ENCODE assay signal across 8 mouse cellular contexts in the genomic region with DNA sequence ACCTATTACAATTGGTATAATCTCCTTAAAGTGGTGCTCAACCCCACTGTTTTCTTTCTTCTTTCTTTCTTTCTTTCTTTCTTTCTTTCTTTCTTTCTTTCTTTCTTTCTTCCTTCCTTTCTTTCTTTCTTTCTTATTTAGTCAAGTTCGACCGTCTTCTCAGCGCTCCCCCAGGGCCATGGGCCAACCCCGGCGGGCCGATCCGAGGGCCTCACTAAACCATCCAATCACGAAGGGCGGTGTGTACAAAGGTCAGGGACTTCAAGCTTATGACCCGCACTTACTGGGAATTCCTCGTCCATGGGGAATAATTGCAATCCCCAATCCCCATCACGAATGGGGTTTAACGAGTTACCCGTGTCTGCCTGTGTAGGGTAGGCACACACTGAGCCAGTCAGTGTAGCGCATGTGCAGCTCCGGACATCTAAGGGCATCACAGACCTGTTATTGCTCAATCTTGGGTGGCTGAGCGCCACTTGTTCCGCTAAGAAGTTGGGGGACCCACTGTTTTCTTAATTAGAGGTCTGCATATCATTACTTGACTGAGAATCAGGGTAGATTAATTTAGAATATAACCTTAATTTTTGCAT. TPM values are rescaled to one million over a fixed set of nuclear protein-coding genes. Genes with fewer than 3 reads are reported as not detected.
DNase-seq lines count a peak whose midpoint lies in the region; ATAC-seq and TF ChIP-seq lines count a peak whose summit lies in the region.

No protein-coding gene starts in this region.

- H3K4me2 ChIP-seq in forebrain, embryonic 15.5 days (replicated peaks), result no peak overlapping the region
- H3K4me2 ChIP-seq in liver, embryonic 15.5 days, result no peak overlapping the region
- H3K4me2 ChIP-seq in neural tube, embryonic 14.5 days (ENCODE audit: low read depth, low read length), result no peak overlapping the region

- no peak overlapping the region for H3K4me3 ChIP-seq in lung, adult 2 months (replicated peaks; ENCODE audit: extremely low read depth, low read depth, low read length)
- H3K4me3 ChIP-seq in forebrain, embryonic 15.5 days, result no peak overlapping the region
- H3K4me3 ChIP-seq in liver, embryonic 15.5 days (replicated peaks), result no peak overlapping the region
- H3K4me3 ChIP-seq in neural tube, embryonic 14.5 days (ENCODE audit: low read depth, low read length), result no peak overlapping the region

- H3K4me1 ChIP-seq in lung, adult 2 months (ENCODE audit: control insufficient read depth, insufficient read depth, low read length), result no peaks in the 10 kb centered on the region
- H3K4me1 ChIP-seq in forebrain, embryonic 15.5 days, result no peaks in the 10 kb centered on the region
- H3K4me1 ChIP-seq in liver, embryonic 15.5 days (replicated peaks), result no peaks in the 10 kb centered on the region
- no peaks in the 10 kb centered on the region for H3K4me1 ChIP-seq in neural tube, embryonic 14.5 days (ENCODE audit: control insufficient read depth, insufficient read depth, low read length)

- WGBS in lung, adult 2 months, result 72% methylated on average over 18 of the region's 18 CpGs
- 72% methylated on average over 18 of the region's 18 CpGs for WGBS in forebrain, embryonic 15.5 days
- 53% methylated on average over 18 of the region's 18 CpGs for WGBS in liver, embryonic 15.5 days (ENCODE audit: insufficient replicate concordance)
- WGBS in neural tube, embryonic 14.5 days, result 63% methylated on average over 18 of the region's 18 CpGs

- DNase-seq in lung, adult 2 months, result peak; percentile 44
- DNase-seq in lung, adult 18-20 months, result no peak
- DNase-seq in c-Kit-positive CD71-positive TER-119-positive erythroid progenitor cells, embryonic 14.5 days (ENCODE audit: low spot score), result peak; percentile 100
- peak; percentile 100 for DNase-seq in hindlimb bud, embryonic 11.5 days (ENCODE audit: extremely low spot score, low read depth, low spot score)
- DNase-seq in thymus, postnatal 14 days, result peak; percentile 64

- H3K9ac ChIP-seq in forebrain, embryonic 15.5 days (replicated peaks), result no peak overlapping the region
- H3K9ac ChIP-seq in liver, embryonic 15.5 days, result no peak overlapping the region
- H3K9ac ChIP-seq in neural tube, embryonic 14.5 days (replicated peaks; ENCODE audit: low read depth, low read length), result no peak overlapping the region

- 0 out of 2 replicates have a peak, but pooled peaks cover 4% of the 10 kb centered on the region for H3K9me3 ChIP-seq in forebrain, embryonic 15.5 days
- H3K9me3 ChIP-seq in liver, embryonic 15.5 days (replicated peaks), result 0 out of 2 replicates have a peak, but pooled peaks cover 2% of the 10 kb centered on the region
- 0 out of 2 replicates have a peak, but pooled peaks cover 3% of the 10 kb centered on the region for H3K9me3 ChIP-seq in neural tube, embryonic 14.5 days (ENCODE audit: control insufficient read depth, low read length)

- no peak for TF ChIP-seq POLR2A in lung, adult 2 months (IDR thresholded peaks at IDR 0.05; ENCODE audit: borderline replicate concordance, extremely low read depth, low read depth, low read length)

- H3K27me3 ChIP-seq in forebrain, embryonic 15.5 days, result no peaks in the 10 kb centered on the region
- H3K27me3 ChIP-seq in liver, embryonic 15.5 days, result no peaks in the 10 kb centered on the region
- H3K27me3 ChIP-seq in neural tube, embryonic 14.5 days (ENCODE audit: control insufficient read depth, insufficient read depth, low read length), result no peaks in the 10 kb centered on the region

- no peak overlapping the region for H3K27ac ChIP-seq in forebrain, embryonic 15.5 days (replicated peaks)
- no peak overlapping the region for H3K27ac ChIP-seq in liver, embryonic 15.5 days (replicated peaks)
- no peak overlapping the region for H3K27ac ChIP-seq in neural tube, embryonic 14.5 days (ENCODE audit: low read depth, low read length)

- peak; percentile 97 for ATAC-seq in forebrain, embryonic 15.5 days (replicated peaks)
- peak; percentile 100 for ATAC-seq in liver, embryonic 15.5 days (ENCODE audit: insufficient read depth)
- ATAC-seq in neural tube, embryonic 14.5 days (ENCODE audit: low read depth), result peak; percentile 98

- H3K36me3 ChIP-seq in forebrain, embryonic 15.5 days, result no peaks in the 10 kb centered on the region
- no peaks in the 10 kb centered on the region for H3K36me3 ChIP-seq in liver, embryonic 15.5 days (replicated peaks)
- H3K36me3 ChIP-seq in neural tube, embryonic 14.5 days (ENCODE audit: control insufficient read depth, insufficient read depth, low read length), result no peaks in the 10 kb centered on the region

- TF ChIP-seq CTCF in lung, adult 2 months (IDR thresholded peaks at IDR 0.05; ENCODE audit: insufficient read depth, low read length), result no peak

RNA-seq across cellular contexts. Expression of a gene that starts 5.6 kb away (rescaled TPM):
- 0.55 and 6.1 TPM in 2 replicates for polyA plus RNA-seq in lung, adult 2 months (2012; rRNA removed)
- not detected in 2 replicates for polyA plus RNA-seq in forebrain, embryonic 15.5 days (2015; fragmentation: Nextera tagmentation; extraction: Ambion mirVana)
- 0.18 and 0.23 TPM in 2 replicates for polyA plus RNA-seq in liver, embryonic 15.5 days (2015; fragmentation: Nextera tagmentation; extraction: Ambion mirVana)
- not detected in 2 replicates for polyA plus RNA-seq in neural tube, embryonic 14.5 days (2014; fragmentation: Nextera tagmentation; extraction: Ambion mirVana)

RNA-seq across cellular contexts. Expression of a gene that starts 33.9 kb away (rescaled TPM):
- polyA plus RNA-seq in lung, adult 2 months (2012; rRNA removed), result 0.55 and 1.1 TPM in 2 replicates
- polyA plus RNA-seq in forebrain, embryonic 15.5 days (2015; fragmentation: Nextera tagmentation; extraction: Ambion mirVana), result not detected in 2 replicates
- polyA plus RNA-seq in liver, embryonic 15.5 days (2015; fragmentation: Nextera tagmentation; extraction: Ambion mirVana), result 6.7 and 9.3 TPM in 2 replicates
- polyA plus RNA-seq in neural tube, embryonic 14.5 days (2014; fragmentation: Nextera tagmentation; extraction: Ambion mirVana), result not detected in 2 replicates

Comparison
In these comparisons a context has a peak if more than half of its experiments do, and no peak if none do; other contexts are left out.
1. DNase-seq: peak in lung, adult 2 months (single experiment), c-Kit-positive CD71-positive TER-119-positive erythroid progenitor cells, embryonic 14.5 days (single experiment), hindlimb bud, embryonic 11.5 days (single experiment) and thymus, postnatal 14 days (single experiment); none in lung, adult 18-20 months (0 of 2).
2. Peak in every context shown above with its lines, with median percentiles within 50 percentile points of each other: ATAC-seq.